Mouse (Mus musculus) MEL-GATA-1-ER (cell line): ENCODE measurements around the gene Atp6v0e2.
A peak's percentile ranks its signal among the peaks of the same experiment; 100 is the strongest.

Source experiments
- DNase-seq: peaks from one replicate; pipeline ENCODE4 v3.0.0-alpha.2; 2012; ENCODE audit warnings: low read depth; ENCODE audit errors: extremely low read depth

Gene Atp6v0e2

DNA sequence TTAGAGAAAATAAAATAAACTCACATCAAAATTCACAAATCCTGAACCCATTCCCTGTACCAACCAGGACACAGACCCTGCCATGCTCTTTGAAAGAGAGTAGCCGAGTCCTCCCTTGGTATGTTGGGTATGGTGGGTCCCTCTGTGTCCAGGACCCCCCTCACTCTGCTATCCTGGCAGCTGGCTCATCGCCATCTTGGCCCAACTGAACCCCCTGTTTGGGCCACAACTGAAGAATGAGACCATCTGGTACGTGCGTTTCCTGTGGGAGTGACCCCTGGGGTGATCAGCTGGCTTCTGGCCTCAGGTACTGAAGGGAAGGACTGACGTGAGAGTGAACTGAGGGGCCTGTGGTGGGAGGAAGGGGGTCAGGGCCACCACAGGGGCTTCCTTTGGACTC is 2.4 kb downstream of the Atp6v0e2 start:
- DNase-seq = no peak

GRCm38 (mm10) chr6:48540721-48541120 is 3.3 kb downstream of the Atp6v0e2 start:
- no peak for DNase-seq

GRCm38 (mm10) chr6:48541560-48542450 is 4.4 kb downstream of the Atp6v0e2 start:
- no peak for DNase-seq

- DNase-seq = no peak
These were observed 5.2 kb downstream of the Atp6v0e2 start for GRCm38 (mm10) chr6:48542631-48543030.

GRCm38 (mm10) chr6:48545251-48545650 is 7.8 kb downstream of the Atp6v0e2 start:
- DNase-seq = no peak

- no peak for DNase-seq
These were observed 8.9 kb downstream of the Atp6v0e2 start for GRCm38 (mm10) chr6:48546271-48546670.

- no peak for DNase-seq
These were observed 9.4 kb downstream of the Atp6v0e2 start for GRCm38 (mm10) chr6:48546858-48547257.

GRCm38 (mm10) chr6:48548314-48548713 is 10.9 kb downstream of the Atp6v0e2 start:
- DNase-seq = no peak

DNA sequence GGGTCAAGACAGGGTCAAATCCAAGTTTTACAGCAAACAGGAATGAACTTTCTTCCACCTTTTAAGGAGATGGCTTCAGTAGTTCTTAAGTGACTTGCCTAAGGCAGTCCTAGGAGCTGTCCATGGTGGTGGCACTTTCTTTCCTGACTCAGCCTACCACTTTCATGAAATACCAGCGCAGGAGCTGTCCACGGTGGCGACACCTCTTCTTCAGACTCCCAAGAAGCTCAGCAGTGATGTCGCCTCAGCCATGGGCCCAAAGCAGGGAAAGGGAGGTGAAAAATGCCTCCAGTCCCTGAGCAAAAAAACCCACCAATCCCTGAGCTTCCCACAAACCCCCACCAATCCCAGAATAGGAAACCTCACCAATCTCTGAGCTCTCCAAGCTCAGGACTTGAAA is 15.5 kb downstream of the Atp6v0e2 start:
- DNase-seq = peak; percentile 1

- no peak for DNase-seq
These were observed 16.4 kb downstream of the Atp6v0e2 start for GRCm38 (mm10) chr6:48553819-48554218.

DNA sequence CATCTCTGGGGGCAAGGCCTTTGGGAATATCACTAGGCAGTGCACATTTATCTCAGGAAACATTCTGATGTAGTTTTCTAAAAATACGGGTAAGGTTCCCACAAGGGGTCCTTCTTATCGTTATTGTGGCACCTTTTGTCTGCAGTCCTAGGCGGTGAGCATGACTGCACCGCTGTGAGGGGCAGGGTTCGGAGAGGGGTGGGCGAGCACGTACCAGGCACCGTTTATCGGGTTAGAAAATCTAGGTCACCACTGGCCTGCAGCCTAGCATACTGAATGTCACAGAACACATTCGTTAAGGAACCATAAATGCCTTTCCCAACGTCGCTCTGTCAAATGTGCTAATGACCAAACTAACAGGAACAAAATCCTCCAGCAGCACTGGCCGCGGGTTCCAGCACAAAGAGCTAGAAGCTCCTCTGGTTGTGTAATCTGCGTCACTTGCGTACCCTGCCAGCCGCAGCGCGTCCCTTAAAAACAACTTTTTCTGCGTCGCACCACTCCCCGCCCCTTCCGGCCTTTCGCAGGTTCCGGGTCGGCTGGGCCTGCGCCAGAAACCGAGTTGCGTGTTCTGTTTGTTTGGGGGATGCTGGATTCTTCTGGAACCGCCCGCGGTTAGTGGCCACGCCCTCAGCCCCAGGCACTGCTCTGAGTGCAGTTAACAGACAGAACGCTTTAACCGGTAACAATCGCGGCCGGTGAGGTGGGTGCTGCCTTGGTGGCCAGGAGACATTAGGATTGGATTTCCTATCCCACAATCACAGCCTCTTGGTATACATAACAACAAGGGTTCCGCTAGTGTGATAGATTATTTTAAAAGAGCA is 17.1 kb downstream of the Atp6v0e2 start, which contains the start of gene Lrrc61:
TSS of gene Lrrc61 (plus strand) at position 517 of the 824 bp plus-strand sequence.
- DNase-seq = no peak

GRCm38 (mm10) chr6:48555104-48555890 is 17.9 kb downstream of the Atp6v0e2 start:
- DNase-seq = no peak

DNA sequence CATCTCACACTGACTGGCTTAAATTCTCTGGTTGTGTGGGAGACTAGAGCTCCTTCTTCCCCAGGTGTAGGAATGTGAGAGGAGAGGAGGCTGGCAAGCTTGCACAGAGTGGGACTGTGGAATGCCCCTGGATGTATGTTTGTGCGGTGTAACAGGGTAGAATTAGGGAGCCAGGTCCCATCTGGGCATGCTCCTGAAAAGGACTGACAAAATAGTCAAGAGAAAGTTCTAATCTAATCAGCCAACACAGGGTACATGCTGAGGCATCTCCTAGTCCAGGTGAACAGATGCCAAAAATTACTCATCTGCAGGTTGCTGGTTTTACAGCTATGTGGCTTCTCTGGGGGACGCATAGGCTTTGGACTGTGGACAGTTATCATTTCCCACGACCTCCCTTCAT is 18.5 kb downstream of the Atp6v0e2 start:
- DNase-seq = no peak

DNA sequence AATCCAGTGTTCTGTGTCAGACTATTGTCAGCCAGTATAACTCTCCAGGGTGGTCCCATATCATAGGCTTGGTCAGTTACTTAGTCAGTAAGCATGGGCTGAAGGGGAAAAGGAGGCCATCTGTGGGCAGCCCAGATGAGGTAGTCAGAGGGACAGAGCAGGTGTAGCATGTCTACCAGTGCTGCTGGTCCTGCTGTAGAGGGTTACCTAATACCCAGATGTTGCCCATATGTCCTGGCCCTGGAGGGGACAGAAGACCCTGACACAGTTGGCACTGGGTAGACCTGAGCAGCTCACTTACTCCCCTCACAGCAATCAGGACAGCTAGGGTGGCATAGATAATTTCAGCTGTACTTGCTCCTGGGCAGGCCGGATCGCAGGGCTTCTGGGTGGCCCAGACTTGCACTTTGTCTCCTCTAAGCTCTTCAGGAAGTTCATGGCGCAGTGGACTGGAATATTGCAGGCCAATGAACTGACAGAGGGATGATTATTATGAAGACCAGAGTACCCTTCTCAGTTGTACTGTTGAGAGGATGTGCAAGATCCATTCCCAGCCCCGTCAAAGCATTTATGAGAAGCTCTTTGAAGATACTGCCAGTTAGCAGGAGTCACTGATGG is 28.4 kb downstream of the Atp6v0e2 start:
- DNase-seq = no peak

- DNase-seq = no peak
These were observed 28.9 kb downstream of the Atp6v0e2 start for GRCm38 (mm10) chr6:48566312-48566711.

DNA sequence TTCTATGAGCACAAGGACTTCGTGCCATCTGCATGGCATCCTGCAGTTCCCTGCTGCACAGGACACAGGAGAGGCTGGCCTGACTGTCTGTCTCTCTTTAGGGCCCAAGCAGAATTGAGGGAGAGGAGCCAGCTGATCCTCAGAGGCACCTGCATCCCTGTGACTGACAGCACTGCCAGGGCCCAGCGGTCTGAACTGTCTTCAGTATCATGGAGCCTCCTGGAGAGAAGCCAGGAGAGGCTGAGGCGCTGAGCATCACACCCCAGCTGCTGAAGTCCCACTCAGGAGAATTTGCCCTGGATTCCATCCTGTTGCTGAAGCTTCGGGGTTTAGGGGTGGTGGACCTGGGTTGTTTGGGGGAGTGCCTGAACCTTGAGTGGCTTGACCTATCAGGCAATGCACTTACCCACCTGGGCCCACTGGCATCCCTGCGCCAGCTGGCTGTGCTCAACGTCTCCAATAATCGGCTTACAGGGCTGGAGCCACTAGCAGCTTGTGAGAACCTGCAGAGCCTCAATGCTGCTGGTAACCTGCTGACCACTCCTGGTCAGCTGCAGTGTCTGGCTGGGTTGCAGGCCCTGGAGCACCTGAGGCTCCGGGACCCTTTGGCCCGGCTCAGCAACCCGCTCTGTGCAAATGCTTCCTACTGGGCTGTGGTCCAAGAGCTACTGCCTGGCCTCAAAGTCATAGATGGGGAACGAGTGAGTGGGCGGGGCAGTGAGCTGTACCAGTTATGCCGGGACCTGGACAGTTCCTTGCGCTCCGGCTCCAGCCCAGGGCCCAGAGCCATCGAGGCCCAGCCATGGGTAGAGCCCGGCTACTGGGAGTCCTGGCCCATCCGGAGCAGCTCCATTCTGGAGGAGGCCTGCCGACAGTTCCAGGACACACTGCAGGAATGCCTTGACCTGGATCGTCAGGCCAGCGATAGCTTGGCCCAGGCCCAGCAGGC is 30.9 kb downstream of the Atp6v0e2 start:
- DNase-seq = no peak

- no peak for DNase-seq
These were observed 31.8 kb downstream of the Atp6v0e2 start for GRCm38 (mm10) chr6:48569065-48569807.

DNA sequence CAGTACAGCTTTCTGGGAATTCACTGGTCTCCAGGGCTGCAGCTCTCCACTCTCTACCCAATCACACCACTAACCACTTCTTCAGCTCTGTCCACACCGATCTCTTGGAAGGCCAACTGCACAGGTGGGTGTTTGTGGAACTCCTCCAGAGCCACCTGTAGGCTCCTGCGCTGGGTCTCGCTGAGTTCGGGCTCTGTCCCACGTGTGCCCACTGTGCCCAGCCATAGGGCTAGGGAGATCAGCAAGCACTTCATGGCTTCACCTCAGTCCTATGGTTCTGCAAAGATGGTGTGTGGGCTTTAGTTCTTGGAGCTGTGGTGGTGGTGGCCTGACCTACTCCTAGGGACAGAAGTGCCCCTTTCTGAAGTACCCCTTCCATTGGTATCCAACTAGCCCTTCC is 34.6 kb downstream of the Atp6v0e2 start:
- no peak for DNase-seq

GRCm38 (mm10) chr6:48572572-48573061 is 35.2 kb downstream of the Atp6v0e2 start, which contains the start of gene Rarres2:
Gene Rarres2 (minus strand): TSS chr6:48572789.
- no peak for DNase-seq
